In genomic region chr6:100292411-100292810, GRCm38 (mm10) we compare ENCODE assay signal across 16 mouse cellular contexts. TPM values are rescaled to one million over a fixed set of nuclear protein-coding genes. Genes with fewer than 3 reads are reported as not detected.
DNase-seq lines count a peak whose midpoint lies in the region; TF ChIP-seq lines count a peak whose summit lies in the region.
"Had no signal": no experiment of that assay in that cellular context is flagged by ENCODE, and none has a peak within 500 bp of the region (broad histone marks: within the 10 kb centered on the region; RNA-seq: fewer than 3 reads in every experiment).

No protein-coding gene starts in this region.

- TF ChIP-seq POLR2A in brain, embryonic 14.5 days (IDR thresholded peaks at IDR 0.05; ENCODE audit: borderline replicate concordance, extremely low read depth, insufficient read depth, insufficient read length, poor library complexity, severe bottlenecking): no peak

- H3K9me3 ChIP-seq in heart, embryonic 10.5 days: no peaks in the 10 kb centered on the region
- H3K9me3 ChIP-seq: embryonic facial prominence, embryonic 15.5 days; limb, embryonic 15.5 days; midbrain, embryonic 15.5 days had no signal

- H3K4me3 ChIP-seq in heart, embryonic 10.5 days: no peak overlapping the region
- H3K4me3 ChIP-seq: embryonic facial prominence, embryonic 15.5 days; limb, embryonic 15.5 days; midbrain, embryonic 15.5 days had no signal

- WGBS in heart, embryonic 10.5 days: 89% methylated on average over 6 of the region's 6 CpGs

- H3K27me3 ChIP-seq in heart, embryonic 10.5 days (ENCODE audit: insufficient read depth, poor library complexity, severe bottlenecking): peaks cover 37% of the 10 kb centered on the region; the same call in 1 of the 2 replicates
- H3K27me3 ChIP-seq: embryonic facial prominence, embryonic 15.5 days; limb, embryonic 15.5 days had no signal

- H3K36me3 ChIP-seq in heart, embryonic 10.5 days: no peaks in the 10 kb centered on the region
- H3K36me3 ChIP-seq: embryonic facial prominence, embryonic 15.5 days; limb, embryonic 15.5 days; midbrain, embryonic 15.5 days had no signal

- peak; percentile 79 for DNase-seq in brain, adult 2 months (ENCODE audit: low read depth, low spot score)
- DNase-seq in brain, embryonic 14.5 days (ENCODE audit: low read depth): peak; percentile 83
- DNase-seq in layer of hippocampus, postnatal 10 days (ENCODE audit: low spot score in 2 of 2): peak; percentile 20 to 24
- DNase-seq in right cerebral cortex, adult 2 months (ENCODE audit: low spot score in 2 of 2): peak; percentile 46 to 48
- no peak for DNase-seq in gastrocnemius, postnatal 10 days
- no peak for DNase-seq in adrenal gland, adult 8-10 months
- DNase-seq in heart, embryonic 10.5 days (ENCODE audit: low spot score): no peak
- DNase-seq: cerebellum, postnatal 36 days; heart, postnatal 14 days; kidney, adult 8-10 months; kidney, postnatal 4 days; lung, adult 18-20 months had no signal

- H3K27ac ChIP-seq in heart, embryonic 10.5 days: no peak overlapping the region
- H3K27ac ChIP-seq: embryonic facial prominence, embryonic 15.5 days; hindbrain, postnatal 0 days; limb, embryonic 15.5 days; midbrain, embryonic 15.5 days had no signal

- H3K4me1 ChIP-seq in heart, embryonic 10.5 days: peaks cover 17% of the 10 kb centered on the region

- no peak for TF ChIP-seq CTCF in brain, embryonic 14.5 days (IDR thresholded peaks at IDR 0.05; ENCODE audit: borderline replicate concordance, extremely low read depth, insufficient read depth, insufficient read length)

RNA-seq across cellular contexts. Expression of gene Rybp, which starts 5.1 kb away (rescaled TPM):
- 64.7 and 67.5 TPM in 2 replicates for polyA plus RNA-seq in brain, embryonic 14.5 days (2012; rRNA removed)
- total RNA-seq in layer of hippocampus, postnatal 10 days (2021): 10 to 100 TPM; 55.7 to 59.7 TPM
- 1 to 10 TPM; 7.6 to 8.7 TPM for total RNA-seq in gastrocnemius, postnatal 10 days (2021)
- total RNA-seq in adrenal gland, adult 8-10 months (2022): 10 to 100 TPM; 22.0 to 31.9 (median 28.6) TPM
- polyA plus RNA-seq in heart, embryonic 10.5 days (2016; fragmentation: Nextera tagmentation; extraction: Ambion mirVana): 11.4 and 14.8 TPM in 2 replicates

Comparison
In these comparisons a context has a peak if more than half of its experiments do, and no peak if none do; other contexts are left out.
1. DNase-seq: peak in brain, adult 2 months (single experiment), brain, embryonic 14.5 days (single experiment), layer of hippocampus, postnatal 10 days (2 of 2) and right cerebral cortex, adult 2 months (2 of 2); none in gastrocnemius, postnatal 10 days (single experiment), adrenal gland, adult 8-10 months (single experiment) and heart, embryonic 10.5 days (single experiment).